Mouse (Mus musculus) myocyte (in vitro differentiated cells): ENCODE measurements around the gene Auts2.

Experiments used
- MAX ChIP-seq: IDR thresholded peaks from one replicate; pipeline ENCODE4 v1.6.1; 2011; ENCODE audit warnings: low read depth, mild to moderate bottlenecking, control low read depth
- POLR2A ChIP-seq: IDR thresholded peaks from one replicate; pipeline ENCODE4 v1.6.1; 2011; ENCODE audit warnings: low read depth, mild to moderate bottlenecking, control low read depth, moderate library complexity; ENCODE audit not compliant: insufficient read length

- no peak for TF ChIP-seq MAX
- no peak for TF ChIP-seq POLR2A
These were observed 535.2 kb downstream of the Auts2 start for GRCm38 (mm10) chr5:132007907-132008306.
